Mouse (Mus musculus): ENCODE data around the gene Snrpg.
"Not testable (repeated sequence)": the region's sequence is repeated elsewhere in the genome, so short reads cannot be mapped to it uniquely, and the experiment has no call there.

Snrpg gene

GRCm38 (mm10) chr6:86368479-86368878 lies 2.6 kb upstream of the Snrpg start:
- DNase-seq, result no peak

DNA sequence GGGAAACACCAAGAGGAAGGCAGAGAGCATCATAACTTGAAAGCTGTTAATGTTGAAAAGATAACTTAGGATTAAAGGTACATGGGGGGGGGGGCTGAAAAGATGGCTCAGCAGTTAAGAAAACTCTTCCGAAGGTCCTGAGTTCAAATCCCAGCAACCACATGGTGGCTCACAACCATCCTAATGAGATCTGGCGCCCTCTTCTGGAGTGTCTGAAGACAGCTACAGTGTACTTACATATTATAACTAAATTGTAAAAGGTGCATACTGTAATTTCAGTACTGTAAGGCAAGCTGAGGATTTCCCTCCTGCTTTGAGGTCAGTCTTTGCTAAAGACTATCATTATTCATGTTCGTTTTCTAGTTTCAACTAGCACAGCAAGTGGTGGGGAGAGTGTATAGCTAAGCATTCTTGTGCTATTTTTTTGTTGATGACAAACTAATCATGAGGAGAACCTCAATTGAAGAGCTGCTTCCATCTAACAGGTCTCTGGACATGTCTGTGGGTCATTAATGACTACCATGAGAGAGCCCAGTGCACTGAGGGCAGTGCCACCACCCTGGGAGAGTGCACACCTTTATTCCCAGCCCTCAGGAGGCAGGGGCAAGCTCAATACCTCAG lies 901 bp upstream of the Snrpg start:
- DNase-seq, result no peak

- peak; percentile 96 for DNase-seq
Measured at GRCm38 (mm10) chr6:86371340-86371911, 322 bp downstream of the Snrpg start.

DNA sequence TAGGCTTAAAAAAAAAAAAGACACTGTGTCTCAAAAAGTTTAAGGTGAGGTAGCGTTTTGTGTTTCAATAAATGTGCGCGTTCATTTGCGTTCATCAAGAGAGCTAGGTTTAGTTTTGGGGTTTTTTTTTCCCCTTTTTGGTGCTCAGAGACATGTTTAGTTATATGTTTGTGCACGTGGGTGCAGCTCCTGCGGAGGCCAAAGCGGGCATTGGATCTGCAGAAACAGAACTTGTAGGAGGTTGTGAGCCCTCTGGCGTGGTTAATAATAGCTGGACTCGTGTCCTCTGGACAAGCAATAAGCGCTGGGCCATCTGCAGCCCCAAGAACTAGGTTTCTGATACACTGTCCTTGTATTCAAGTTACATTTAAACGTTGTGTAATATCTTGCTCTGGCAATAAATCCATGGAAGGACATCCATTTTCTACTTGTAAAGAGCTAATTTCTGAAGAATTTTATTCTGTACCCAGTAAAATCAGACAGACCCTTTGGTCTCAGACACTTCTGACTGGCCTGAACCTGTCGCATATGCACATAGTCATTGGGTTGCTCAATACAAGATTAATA lies 929 bp downstream of the Snrpg start:
- DNase-seq, result no peak

GRCm38 (mm10) chr6:86373556-86373955 lies 2.5 kb downstream of the Snrpg start:
- no peak for DNase-seq

DNA sequence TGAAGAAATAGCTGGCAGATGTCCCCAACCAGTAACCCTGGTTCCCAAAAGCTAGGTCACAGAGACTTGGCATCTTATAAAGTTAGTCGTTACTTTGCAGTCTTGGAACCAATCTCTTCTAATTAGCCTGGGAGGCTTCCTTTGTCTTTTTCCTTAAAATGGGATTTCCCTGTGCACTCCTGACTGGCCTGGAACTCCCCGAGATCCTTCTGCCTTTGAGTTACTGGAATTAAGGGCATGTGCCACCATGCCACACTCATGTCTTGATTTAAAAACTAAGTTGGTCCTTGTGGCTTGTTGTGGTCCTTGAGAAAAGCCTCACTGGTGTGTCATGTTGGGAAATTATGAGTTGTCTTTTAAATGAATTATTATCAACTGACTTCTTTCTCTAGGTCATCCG lies 7.2 kb downstream of the Snrpg start:
- DNase-seq, result no peak

DNA sequence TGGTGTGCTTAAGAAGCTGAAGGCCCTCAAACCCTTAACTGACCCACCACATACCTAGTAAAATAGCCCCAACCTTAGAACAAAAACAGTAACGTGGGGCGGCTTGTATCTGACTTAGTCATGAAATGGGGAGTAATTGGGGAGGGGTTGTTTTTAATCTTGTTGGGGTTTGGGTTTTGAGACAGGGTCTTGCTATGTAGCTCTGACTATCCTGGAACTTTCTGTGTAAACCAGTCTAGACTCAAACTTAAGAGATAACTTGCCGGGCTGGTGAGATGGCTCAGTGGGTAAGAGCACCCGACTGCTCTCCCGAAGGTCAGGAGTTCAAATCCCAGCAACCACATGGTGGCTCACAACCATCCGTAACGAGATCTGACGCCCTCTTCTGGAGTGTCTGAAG lies 9.0 kb downstream of the Snrpg start:
- not testable (repeated sequence) for DNase-seq

GRCm38 (mm10) chr6:86382551-86382950 lies 11.4 kb downstream of the Snrpg start:
- DNase-seq, result no peak

DNA sequence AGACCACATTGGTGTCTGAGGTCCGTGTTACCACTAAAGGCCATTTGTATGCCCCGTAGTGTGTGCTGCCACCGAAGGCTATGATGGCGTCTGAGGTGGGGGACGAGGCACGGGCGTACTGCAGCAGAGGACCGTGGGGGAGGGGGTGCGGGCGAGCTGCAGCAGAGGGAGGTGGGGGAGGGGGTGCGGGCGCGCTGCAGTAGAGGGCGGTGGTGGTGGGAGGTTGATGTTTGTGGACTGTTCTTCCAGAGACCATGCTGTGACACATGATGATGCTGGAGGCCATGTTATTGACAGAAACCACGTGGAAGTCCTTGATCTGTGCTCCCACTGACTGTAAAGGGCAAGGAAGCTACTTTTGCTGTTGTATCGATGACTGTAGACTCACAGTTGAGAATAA lies 12.3 kb downstream of the Snrpg start:
- no peak for DNase-seq

DNA sequence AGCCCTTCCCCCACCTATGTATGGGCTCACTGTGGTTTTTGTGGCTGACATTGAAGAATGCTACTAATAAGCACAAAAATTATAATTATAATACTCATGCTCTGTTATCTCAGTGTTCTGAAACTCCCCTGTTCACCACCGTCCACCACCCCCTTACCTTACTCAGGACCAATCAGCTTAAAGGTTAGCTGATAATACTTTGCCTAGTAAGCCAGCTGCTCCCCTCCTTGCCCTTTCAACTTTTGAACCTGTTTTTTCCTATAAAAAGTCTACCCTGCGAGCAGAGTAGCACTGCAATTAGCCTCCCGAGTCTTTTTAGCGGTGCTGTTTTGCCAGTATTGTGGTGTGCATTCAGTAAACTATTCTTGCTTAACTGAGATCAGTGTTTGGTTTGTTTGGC lies 13.6 kb downstream of the Snrpg start:
- DNase-seq, result no peak

GRCm38 (mm10) chr6:86385362-86386104 lies 14.4 kb downstream of the Snrpg start:
- DNase-seq, result no peak

- DNase-seq, result no peak
Measured at GRCm38 (mm10) chr6:86387313-86387712, 16.2 kb downstream of the Snrpg start.

DNA sequence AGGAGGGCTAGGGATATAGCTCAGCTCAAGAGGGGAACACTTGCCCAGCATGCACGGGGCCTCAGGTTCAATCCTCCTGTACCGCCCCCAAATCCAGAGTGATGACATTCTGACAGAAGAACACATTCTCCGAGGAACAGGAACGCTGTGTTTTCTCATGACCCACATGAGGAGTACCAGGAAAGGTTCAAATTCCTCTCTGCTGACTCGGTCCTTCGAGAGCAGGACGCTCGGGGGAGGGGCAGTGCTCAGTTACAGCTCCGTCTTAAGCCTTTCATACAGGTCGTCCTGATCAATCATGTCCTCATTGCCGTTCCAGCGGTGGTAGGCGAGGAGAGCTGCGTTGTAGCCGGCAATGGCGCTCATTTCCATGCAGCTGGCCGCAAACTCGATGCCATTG lies 17.4 kb downstream of the Snrpg start:
- DNase-seq, result no peak

GRCm38 (mm10) chr6:86391326-86391725 lies 20.2 kb downstream of the Snrpg start:
- DNase-seq, result no peak

GRCm38 (mm10) chr6:86393187-86393586 lies 22.1 kb downstream of the Snrpg start:
- no peak for DNase-seq

DNA sequence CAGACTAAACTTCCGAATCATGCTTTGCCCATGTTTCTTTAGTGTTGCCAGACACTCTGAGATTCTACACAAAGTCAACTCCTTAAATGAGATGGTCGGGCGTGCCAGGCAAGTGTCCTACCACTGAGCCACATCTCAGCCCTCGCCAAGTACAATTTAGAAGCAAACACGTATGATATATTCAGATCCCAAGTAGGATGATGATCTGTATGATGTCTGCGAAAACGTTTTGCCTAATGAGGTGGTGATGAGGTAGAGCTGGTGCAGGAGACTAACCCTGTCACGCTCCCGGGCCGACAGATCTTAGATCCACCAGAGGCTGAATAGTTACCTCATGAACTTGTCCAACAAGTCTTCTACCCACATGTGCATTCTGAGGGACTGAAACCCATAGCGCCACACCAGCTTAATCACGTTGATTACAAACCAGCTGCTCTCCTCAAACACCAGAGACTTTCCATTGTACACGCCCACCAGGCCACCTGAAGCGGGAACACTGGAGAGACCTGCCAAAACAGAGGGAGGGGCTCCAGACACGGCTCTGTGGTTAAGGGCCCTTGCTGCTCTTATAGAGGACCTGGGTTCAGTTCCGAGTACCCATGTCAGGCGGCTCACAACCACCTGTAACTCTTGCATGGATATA lies 23.1 kb downstream of the Snrpg start:
- no peak for DNase-seq

DNA sequence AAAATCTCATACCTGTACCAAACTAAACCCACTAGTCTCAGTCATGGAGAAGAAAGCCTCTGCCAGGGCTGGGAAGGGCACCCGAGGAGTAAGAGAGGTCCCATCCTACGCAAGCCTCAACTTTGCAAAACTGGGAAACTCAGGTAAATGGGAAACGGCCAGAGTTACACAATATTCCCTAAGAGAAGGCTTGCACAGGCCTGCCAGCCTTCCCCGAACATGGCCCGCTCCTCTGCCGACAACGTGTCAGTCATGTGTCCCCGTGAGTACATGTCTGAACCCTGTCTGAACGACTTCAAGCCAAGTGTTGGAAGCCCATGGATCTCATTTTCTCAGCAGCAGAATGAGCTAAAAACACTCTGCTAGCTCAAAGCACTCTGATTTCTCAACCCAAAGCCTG lies 23.9 kb downstream of the Snrpg start:
- no peak for DNase-seq

DNA sequence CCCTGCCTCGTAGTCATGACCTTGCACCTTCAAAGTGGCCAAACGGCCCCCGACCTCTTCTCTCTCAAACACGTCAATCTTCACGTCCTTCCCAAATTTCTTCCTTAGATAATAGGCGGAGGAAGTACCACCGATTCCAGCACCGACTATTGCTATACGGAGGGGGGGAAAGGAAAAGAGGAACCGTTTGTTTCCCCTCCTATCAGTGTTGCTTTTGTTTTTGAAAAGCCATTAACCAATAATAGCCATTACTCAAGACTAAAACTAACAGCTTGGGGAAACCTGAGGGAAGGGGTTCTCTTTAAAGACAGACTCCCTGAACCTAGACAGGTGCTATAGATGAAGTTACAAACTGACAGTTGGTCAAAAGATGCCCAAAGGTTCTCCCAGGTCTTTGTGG lies 24.9 kb downstream of the Snrpg start:
- no peak for DNase-seq

GRCm38 (mm10) chr6:86396581-86397256 lies 25.6 kb downstream of the Snrpg start, which contains the start of gene Pcyox1:
TSS of gene Pcyox1 (minus strand) at chr6:86397154.
- peak; percentile 86 for DNase-seq

DNA sequence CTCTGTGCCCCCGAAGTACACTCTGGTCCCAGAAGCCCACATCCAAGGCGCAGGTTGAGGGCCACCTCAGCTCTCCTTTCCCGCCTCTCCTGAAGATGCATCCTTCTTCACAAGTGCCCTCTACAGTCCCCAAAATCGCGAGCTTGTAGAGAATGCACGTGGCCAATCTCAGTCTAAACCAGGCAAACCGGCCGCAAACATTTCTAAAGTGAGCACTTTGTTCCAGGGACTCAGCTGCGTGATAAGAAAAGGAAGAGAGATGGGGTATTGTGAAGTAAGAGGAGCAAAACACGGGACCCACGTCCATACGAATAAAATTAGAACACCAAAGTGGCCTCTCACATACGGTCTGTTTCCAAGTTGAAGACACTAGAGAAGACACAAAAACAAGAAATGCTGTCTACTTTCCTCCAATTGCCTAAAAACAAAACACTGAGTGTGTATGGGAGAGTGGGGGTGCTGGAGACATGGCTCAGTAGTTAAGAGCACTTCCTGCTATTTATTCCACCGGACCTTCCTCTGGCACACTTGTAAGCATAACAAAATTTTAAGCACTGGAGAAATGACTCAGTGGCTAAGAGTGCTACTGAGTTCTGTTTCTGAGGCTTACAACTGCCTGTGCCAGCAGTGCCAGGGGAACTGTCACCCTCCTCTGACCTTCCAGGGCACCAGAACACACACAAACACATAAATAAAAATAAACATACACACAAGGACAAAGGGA lies 26.3 kb downstream of the Snrpg start:
- DNase-seq, result no peak

DNA sequence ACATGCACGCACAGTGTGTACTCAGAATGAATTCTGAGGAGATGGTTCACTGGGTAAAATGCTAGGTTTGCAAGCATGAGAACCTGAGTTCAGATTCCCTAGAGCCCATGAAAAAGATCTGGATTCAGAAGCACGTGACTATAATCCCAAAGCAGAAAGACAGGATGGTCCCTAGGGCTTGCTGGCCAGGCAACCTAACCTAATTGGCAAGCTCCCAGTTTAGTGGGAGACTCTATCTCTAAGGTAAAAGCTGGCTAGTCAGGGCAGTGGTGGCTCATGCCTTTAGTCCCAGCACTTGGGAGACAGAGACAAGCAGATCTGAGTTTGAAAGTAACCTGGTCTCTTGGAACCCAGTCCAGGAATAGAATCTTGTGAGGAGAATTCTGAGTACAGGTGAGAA lies 27.9 kb downstream of the Snrpg start:
- no peak for DNase-seq

GRCm38 (mm10) chr6:86399995-86400394 lies 28.9 kb downstream of the Snrpg start:
- no peak for DNase-seq
